In genomic region chr9:99320006-99320405, GRCm38 (mm10) we compare ENCODE assay signal across 21 mouse cellular contexts. TPM values are rescaled to one million over a fixed set of nuclear protein-coding genes. Genes with fewer than 3 reads are reported as not detected.
DNase-seq lines count a peak whose midpoint lies in the region; ATAC-seq and TF ChIP-seq lines count a peak whose summit lies in the region.
"Had no signal": no experiment of that assay in that cellular context is flagged by ENCODE, and none has a peak within 500 bp of the region (broad histone marks: within the 10 kb centered on the region; RNA-seq: fewer than 3 reads in every experiment).

No protein-coding gene starts in this region.

- H3K9ac ChIP-seq in kidney, embryonic 16.5 days (replicated peaks; ENCODE audit: low read length), result no peak overlapping the region
- H3K9ac ChIP-seq: forebrain, embryonic 12.5 days; hindbrain, embryonic 15.5 days; limb, embryonic 12.5 days; liver, embryonic 12.5 days; lung, embryonic 14.5 days had no signal

- peaks cover 4% of the 10 kb centered on the region for H3K4me1 ChIP-seq in kidney, embryonic 16.5 days (ENCODE audit: insufficient read depth, low read length)
- no peaks in the 10 kb centered on the region for H3K4me1 ChIP-seq in kidney, adult 2 months (ENCODE audit: control insufficient read depth, insufficient read depth, low read length)
- H3K4me1 ChIP-seq: forebrain, embryonic 12.5 days; hindbrain, embryonic 15.5 days; limb, embryonic 12.5 days; liver, embryonic 12.5 days had no signal

- peak; percentile 21; the same call in 1 of the 2 replicates for ATAC-seq in kidney, embryonic 16.5 days (ENCODE audit: low FRiP score, low TSS enrichment)
- ATAC-seq: liver, embryonic 12.5 days had no signal

- H3K4me3 ChIP-seq in kidney, embryonic 16.5 days (ENCODE audit: low read length), result no peak overlapping the region
- H3K4me3 ChIP-seq in kidney, adult 2 months (ENCODE audit: insufficient read depth, low read depth, low read length), result no peak overlapping the region
- H3K4me3 ChIP-seq: forebrain, embryonic 12.5 days; hindbrain, embryonic 15.5 days; limb, embryonic 12.5 days; liver, embryonic 12.5 days had no signal

- WGBS in kidney, embryonic 16.5 days, result 30% methylated on average over 8 of the region's 8 CpGs
- WGBS in kidney, adult 2 months, result 55% methylated on average over 8 of the region's 8 CpGs

- H3K27ac ChIP-seq in kidney, embryonic 16.5 days (ENCODE audit: low read length), result no peak overlapping the region
- no peak overlapping the region for H3K27ac ChIP-seq in kidney, adult 2 months (ENCODE audit: insufficient read depth, low read depth, low read length)
- H3K27ac ChIP-seq: forebrain, embryonic 12.5 days; hindbrain, embryonic 15.5 days; limb, embryonic 12.5 days; liver, embryonic 12.5 days had no signal

- no peak overlapping the region for H3K4me2 ChIP-seq in kidney, embryonic 16.5 days (replicated peaks; ENCODE audit: low read depth, low read length)
- H3K4me2 ChIP-seq: forebrain, embryonic 12.5 days; hindbrain, embryonic 15.5 days; limb, embryonic 12.5 days; liver, embryonic 12.5 days; lung, embryonic 14.5 days had no signal

- TF ChIP-seq POLR2A in kidney, adult 2 months (IDR thresholded peaks at IDR 0.05; ENCODE audit: low read depth, low read length), result no peak

- H3K36me3 ChIP-seq in kidney, embryonic 16.5 days (ENCODE audit: insufficient read depth, low read length), result no peaks in the 10 kb centered on the region
- no peaks in the 10 kb centered on the region for H3K36me3 ChIP-seq in kidney, adult 2 months (ENCODE audit: control insufficient read depth, insufficient read depth, low read length)
- H3K36me3 ChIP-seq: forebrain, embryonic 12.5 days; hindbrain, embryonic 15.5 days; limb, embryonic 12.5 days; liver, embryonic 12.5 days had no signal

- peak; percentile 58 to 73 for DNase-seq in adrenal gland, adult (ENCODE audit: inconsistent age in 2 of 2, low spot score in 1 of 2)
- DNase-seq in adrenal gland, postnatal 4 days (ENCODE audit: low spot score in 2 of 2), result no peak
- DNase-seq in cerebellum, adult 9-11 months, result peak; percentile 23
- no peak for DNase-seq in cerebellum, adult 8-10 months
- DNase-seq in kidney, adult 2 months, result no peak
- peak; percentile 25 to 33 for DNase-seq in adrenal gland, postnatal 36 days
- DNase-seq in MN1 (ENCODE audit: low spot score), result no peak
- DNase-seq: gastrocnemius, postnatal 10 days; heart, adult 18-20 months; heart, postnatal 36 days; kidney, adult 11 months; lung, embryonic 14.5 days; lung, postnatal 36 days; thymus, postnatal 25 days had no signal

- no peak for TF ChIP-seq CTCF in kidney, adult 2 months (conservative IDR thresholded peaks at IDR 0.05; ENCODE audit: insufficient read depth, insufficient read length, low read depth, low read length)

- H3K9me3 ChIP-seq in kidney, embryonic 16.5 days (ENCODE audit: low read length), result no peaks in the 10 kb centered on the region
- H3K9me3 ChIP-seq: forebrain, embryonic 12.5 days; hindbrain, embryonic 15.5 days; limb, embryonic 12.5 days; liver, embryonic 12.5 days had no signal

- no peaks in the 10 kb centered on the region for H3K27me3 ChIP-seq in kidney, embryonic 16.5 days (ENCODE audit: insufficient read depth, low read length)
- H3K27me3 ChIP-seq in kidney, adult 2 months (replicated peaks; ENCODE audit: control insufficient read depth, insufficient read depth, low read length), result no peaks in the 10 kb centered on the region
- H3K27me3 ChIP-seq: forebrain, embryonic 12.5 days; hindbrain, embryonic 15.5 days had no signal

RNA-seq across cellular contexts. Expression of gene Esyt3, which starts 38.4 kb away (rescaled TPM):
- total RNA-seq in adrenal gland, postnatal 4 days (2021), result 1 to 10 TPM in 1 of 2 experiments, under 1 TPM in 1; 0.59 to 1.2 TPM
- 0.32 and 1.2 TPM in 2 replicates for polyA plus RNA-seq in kidney, embryonic 16.5 days (2015; fragmentation: Nextera tagmentation; extraction: Ambion mirVana)
- polyA plus RNA-seq in kidney, adult 2 months (2012; rRNA removed), result 0.38 and 0.61 TPM in 2 replicates
- under 1 TPM; 0.26 to 0.43 TPM for total RNA-seq in adrenal gland, postnatal 36 days (2021)
- total RNA-seq: megakaryocyte-erythroid progenitor cell, adult 5-6 weeks; MEL had no signal

Comparison
In these comparisons a context has a peak if more than half of its experiments do, and no peak if none do; other contexts are left out.
1. DNase-seq: peak in adrenal gland, adult (2 of 2), cerebellum, adult 9-11 months (single experiment) and adrenal gland, postnatal 36 days (2 of 2); none in adrenal gland, postnatal 4 days (0 of 2), cerebellum, adult 8-10 months (single experiment), kidney, adult 2 months (single experiment) and MN1 (single experiment).